Mouse (Mus musculus): Measurements from ENCODE around the gene Olfr1371.

Gene Olfr1371

DNA sequence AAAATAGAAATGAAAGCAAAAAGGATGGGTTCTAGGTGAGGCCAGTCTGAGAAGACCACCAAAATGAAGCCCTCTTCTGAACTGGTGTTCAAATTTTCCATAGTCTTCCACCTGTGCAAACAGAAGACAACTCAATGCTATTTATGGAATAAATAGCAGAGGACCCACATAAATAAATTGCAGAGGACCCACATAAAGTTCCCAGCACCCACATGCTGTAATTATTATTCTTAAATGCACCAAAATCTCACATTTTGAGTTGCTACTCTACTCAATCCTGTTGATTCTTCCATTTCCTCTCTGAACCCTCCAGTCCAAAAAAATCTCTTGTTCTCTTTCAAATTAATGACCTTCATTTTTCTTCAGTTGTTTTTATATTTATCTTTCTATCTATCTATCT is at the start of gene Olfr1371:
Gene Olfr1371, minus strand, starts transcription at position 101 of the 400 bp plus-strand sequence.
- no peak for DNase-seq (ENCODE audit: low spot score)

- no peak for DNase-seq (ENCODE audit: low spot score)
These were observed 48.6 kb upstream of the Olfr1371 start for GRCm38 (mm10) chr11:52262338-52262737.

DNA sequence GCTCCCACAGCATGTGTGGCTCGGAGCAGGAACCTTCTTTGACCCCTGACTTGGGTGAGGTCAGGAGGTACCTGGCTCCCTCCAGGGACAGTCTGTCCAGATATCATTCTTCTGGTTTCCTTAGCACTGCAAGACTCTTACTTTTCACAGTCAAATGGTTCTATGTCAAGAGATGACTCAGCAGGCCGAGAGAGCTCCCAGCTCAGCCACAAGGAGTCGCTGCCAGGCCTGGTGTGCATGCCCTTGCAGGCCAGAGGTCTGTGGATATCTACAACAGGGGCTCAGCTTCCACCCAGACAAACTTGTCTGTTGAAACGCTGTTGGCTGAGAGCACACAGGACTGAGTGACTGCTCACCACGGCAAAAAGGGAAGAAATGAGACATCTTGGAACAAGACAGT is 48.1 kb upstream of the Olfr1371 start:
- DNase-seq (ENCODE audit: low spot score) = no peak

- DNase-seq (ENCODE audit: low spot score) = no peak
These were observed 47.1 kb upstream of the Olfr1371 start for GRCm38 (mm10) chr11:52260878-52261277.

DNA sequence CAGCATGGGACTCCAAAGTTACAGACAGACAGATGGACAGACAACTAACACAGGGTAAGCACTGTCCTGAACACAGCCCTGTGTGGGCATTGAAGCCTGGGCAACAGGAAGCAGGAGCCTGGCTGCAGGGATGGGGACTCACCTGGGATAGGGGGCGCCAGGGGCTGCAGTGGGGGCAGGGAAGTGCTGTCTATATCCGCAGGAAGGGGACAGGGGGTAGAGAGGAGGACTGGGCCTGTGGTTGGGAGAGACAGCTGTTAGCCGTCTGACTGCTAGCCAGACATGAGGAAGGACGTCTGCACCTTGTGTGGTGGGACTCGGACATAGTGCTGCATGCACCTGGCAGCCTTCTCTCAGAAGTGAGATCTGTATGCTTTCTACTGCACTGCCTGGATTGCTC is 44.9 kb upstream of the Olfr1371 start:
- DNase-seq (ENCODE audit: low spot score) = no peak

DNA sequence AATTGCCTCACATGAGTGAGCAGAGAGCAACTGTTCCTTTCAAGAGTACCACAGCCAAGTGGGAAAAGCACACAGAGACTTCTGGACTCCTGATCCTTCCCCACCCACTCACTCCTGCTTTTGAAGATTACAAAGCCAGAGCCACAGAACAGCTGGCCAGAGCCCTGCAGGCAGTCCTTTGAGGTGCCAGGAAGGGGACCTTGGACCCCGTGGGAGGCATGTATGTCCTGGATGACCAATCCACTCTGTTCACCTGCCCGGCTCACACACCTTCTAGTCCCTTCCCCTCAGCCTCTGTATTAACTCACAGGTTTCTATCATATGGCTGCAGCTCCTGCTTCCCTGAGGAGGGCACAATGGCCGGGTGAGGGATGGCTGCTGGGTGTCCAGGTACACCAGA is 43.6 kb upstream of the Olfr1371 start:
- DNase-seq (ENCODE audit: low spot score) = no peak

DNA sequence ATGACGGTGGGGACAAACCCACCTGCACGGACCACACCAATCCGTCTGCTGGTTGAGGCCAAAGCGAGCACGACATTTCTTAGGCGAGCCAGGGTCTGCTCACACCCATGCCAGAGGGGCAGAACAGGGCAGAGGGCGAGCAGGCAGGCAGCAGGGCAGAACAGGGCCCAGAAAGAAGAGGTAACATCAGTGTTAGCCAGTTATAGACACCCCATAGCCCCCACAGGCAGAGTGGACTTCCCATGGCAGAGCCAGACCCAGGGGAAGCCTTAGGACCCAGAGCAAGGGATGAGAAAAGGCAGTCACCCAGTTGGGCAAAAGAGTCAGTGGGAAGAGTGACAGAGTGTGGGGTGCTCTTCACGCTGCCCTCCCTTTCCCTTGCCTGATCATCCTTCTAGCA is 41.3 kb upstream of the Olfr1371 start:
- DNase-seq (ENCODE audit: low spot score) = no peak

DNA sequence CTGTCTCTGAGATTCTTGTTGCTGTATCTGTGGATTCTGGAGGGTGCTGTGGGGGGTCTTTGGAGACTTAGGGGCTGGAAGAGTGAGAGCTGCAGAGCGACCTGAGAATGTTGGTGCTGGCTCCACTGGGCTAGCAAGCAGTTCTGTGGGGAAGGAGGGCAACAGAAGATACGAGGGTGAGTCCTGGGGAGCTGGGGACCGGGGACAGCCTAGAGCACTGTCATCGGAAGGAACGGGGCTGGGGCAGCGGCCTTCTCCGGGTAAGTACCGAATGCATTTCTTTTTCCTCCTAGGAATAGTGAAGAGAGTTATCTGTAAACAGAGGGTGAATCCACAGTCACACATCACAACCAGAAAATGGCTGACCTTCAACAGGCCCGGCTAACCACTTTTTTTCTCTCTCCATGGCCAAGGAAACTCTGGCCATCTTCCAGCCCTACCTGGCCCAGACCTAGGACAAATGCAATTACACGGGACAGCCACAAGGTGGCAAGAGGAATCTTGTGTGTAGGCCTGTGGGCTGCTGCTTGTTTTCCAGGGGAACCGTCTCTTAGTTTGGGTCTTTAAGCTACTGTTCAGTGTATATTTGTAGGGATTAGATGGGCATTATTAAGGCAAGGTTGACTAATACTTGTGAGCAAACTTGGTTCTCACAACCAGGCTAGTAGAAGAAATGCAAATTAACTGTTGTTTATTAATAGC is 40.0 kb upstream of the Olfr1371 start:
- no peak for DNase-seq (ENCODE audit: low spot score)

DNA sequence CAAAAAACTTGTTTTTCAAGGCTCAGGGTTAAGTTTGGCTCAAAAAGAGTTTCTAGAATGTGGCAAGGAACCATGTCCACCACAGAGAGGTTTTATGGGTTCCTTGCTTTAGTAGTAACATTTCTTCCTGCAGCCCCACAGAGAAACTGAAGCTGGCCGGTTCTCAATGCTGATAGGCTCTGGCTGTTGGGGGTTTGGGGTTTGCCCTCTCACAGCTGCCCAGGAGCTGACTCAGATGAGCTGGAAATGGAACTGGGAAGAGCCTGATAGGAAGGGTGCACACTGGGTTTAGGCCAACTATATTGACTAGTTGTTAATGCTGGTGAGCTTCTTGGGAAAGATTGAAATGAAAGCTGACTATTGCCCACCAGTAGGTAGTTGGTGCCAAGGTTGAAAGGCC is 38.9 kb upstream of the Olfr1371 start:
- DNase-seq (ENCODE audit: low spot score) = no peak

DNA sequence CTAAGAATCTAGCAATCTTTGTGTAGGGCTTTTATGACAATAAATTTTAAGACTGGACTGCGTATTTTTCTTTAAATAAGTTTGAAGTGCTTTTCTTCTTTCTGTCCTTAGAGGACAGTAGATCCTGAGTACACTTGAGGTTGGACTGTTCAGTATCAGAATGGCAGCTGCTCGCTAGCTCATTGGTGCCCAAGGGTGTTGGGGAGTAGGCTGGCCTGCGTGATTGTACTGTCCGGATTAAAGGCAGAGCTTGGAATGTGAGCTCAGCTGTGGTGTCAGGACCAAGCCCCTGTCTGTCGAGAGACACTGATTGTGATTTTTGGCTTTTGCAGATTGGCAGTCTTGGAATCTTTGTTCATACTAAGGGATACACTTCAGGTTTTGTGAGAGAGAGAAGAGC is 38.0 kb upstream of the Olfr1371 start:
- DNase-seq (ENCODE audit: low spot score) = no peak

DNA sequence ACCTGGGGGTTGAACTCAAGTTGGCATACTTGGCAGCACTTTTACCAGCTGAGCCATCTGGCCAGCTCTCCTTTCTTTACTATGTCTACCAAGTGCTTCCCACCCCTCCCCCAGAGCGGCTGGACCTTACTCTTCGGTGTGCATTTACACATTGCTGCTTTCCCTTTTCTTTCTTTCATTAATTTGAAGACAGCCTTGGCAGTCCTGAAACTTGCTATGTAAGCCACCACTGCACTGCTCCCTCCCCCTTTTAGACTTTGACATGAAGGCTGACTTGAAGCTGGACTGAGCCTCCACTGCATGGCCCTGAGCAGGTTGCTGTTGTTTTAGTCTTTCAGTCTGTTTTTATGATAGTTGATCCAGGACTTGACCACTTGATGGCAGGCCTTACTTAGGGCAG is 35.7 kb upstream of the Olfr1371 start:
- DNase-seq (ENCODE audit: low spot score) = no peak

- no peak for DNase-seq (ENCODE audit: low spot score)
These were observed 27.2 kb upstream of the Olfr1371 start for GRCm38 (mm10) chr11:52240898-52241542.

DNA sequence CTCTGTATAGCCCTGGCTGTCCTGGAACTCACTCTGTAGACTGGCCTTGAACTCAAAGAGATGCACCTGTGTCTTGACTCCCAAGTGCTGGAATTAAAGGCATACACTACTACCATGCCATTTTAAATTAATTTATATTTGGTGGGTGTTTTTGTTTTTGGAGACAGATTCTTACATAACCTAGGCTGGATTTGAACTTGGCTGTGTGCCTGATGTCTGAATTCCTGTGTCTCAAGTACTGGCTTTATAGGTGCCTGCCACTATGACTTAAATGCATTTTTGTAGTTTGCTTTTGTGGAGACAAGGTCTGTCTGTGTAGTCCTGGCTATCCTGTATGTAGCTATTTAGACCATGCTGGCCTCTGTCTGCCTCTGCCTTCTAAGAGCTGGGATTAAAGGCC is 20.7 kb upstream of the Olfr1371 start:
- DNase-seq (ENCODE audit: low spot score) = no peak

DNA sequence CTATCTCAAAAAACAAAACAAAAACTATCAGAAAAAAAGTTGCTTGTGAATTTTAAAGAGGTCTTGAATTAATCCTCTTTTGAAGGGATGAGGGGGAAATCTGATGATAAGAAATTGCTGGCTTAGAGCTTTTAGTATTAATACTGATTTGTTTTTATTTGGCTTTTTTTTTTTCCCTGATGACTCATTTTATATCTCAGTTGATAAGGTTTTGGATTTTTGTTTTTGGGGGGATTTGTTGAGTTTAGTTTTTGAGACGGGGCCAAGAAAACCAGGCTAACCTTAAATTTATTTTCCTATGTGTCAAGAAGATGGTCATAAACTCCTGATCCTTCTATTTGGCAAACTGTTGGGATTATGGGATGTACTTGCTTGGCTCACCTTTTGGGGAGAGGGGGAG is 20.1 kb upstream of the Olfr1371 start:
- no peak for DNase-seq (ENCODE audit: low spot score)

- DNase-seq (ENCODE audit: low spot score) = no peak
These were observed 19.4 kb upstream of the Olfr1371 start for GRCm38 (mm10) chr11:52233043-52233653.

DNA sequence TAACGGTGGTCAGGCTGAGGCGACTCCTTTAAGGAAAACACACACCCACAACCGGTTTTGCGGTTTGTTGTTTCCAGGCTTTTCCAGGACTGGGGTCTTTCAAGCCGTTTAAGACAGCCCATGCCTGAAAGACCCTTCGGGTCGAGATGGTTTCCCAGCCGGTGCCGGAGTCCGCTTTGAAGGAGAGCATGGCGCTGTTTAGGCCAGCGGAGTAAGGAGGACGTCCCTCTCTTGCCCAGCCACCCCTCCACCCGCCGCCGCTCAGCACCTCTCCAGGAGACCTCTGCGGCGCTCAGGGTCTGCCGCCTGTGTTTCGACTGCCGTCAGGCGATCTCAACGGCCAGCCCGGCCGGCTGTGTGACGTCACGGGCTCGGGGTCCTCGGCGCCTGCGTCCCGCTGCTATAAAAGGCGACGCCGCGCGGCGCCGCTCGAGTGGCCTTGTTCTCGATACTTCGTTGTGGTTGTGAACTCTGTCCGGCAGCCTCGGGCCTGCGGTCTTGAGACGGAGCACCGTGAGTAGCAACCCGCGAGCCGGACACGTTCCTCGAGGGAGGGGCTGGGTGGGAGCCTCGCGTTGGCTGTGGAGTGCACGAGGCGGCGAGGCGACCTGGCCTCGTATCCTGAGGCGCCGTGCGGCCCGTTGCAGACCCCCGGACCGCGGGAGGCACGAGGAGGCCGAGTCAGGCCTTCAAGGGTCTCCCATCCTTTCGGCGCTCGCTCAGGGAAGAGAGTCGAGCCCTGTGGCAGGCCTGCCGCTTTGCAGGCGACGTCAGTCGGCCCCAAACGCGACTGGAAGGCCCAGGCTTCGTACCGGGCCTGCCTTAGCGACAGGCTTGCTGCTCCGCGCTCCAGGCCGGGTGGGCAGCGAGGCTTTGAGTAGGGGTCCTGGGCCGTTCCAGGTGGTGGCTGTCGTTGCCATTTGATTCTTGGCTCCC is 18.1 kb upstream of the Olfr1371 start, which contains the start of gene Skp1a:
Gene Skp1a, plus strand, starts transcription at position 390 of the 936 bp plus-strand sequence.
- peak; percentile 89 for DNase-seq (ENCODE audit: low spot score)

GRCm38 (mm10) chr11:52230694-52231093 is 16.9 kb upstream of the Olfr1371 start:
- DNase-seq (ENCODE audit: low spot score) = no peak

DNA sequence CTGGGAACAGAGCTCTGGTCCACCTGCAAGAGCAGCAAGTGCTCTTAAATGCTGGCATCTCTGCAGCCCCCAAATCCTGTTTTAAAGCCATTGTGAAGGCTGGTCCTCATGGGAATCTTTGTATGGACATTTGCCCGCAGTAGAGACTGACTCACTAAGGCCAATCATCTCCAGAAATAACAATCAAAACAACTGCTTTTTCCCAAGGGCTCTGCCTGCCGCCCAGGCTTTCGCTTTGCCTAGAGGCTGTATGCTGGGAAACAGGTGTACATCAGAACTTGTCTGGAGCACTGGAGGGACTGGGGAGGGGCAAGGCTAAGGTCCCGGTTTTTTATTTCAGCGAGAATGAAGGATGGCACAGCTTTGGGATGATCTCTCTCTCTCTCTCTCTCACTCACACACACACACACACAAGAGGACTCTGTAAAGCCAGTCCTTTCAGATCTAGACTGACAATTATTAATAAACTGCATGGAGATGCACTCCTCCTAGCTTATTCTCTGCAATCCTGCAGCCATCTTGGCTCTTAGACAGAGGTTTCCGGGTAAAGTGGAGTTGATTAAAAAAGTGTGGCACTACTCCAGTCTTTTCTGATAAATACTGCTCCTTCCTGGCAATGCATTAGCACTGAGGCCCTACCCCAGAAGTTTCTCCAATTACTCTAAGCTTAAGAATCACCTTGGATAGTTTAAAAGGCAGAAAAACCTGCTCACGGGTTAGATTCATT is 15.1 kb upstream of the Olfr1371 start:
- no peak for DNase-seq (ENCODE audit: low spot score)

DNA sequence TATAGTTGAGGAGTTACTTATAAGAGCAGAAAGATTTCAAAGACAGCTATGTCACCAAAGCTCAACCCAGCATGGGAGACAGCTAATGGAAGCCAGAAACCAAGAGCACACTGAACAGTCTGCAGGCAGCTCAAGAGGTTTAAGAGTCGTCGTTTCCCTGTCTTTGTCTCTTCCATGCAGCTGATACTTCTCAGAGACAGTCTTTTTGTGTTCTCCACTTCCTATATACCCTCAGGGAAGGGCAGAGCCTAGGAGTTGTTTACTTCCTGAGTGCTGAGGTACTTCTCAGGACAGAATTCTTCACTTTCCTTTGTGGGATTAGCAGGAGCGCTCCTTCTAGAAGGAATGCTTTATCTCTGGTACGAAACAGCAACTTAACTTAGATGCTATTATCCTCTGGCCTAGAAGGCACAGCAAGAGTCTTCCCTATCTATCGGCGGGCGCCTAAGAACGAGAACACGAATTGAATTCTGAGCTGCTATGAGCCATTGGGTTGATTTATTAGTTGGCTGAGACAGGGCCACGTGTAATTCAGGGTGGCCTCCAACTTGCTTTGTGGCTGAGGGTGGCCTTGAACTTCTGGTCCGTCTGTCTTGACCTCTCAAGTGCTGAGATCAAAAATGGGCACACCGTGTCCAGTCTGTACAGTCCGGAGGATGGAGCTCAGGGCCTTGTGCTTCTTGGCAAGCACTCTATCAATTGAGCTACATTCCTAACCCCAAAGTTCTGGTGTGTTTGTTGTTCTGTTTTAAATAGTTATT is 13.9 kb upstream of the Olfr1371 start:
- DNase-seq (ENCODE audit: low spot score) = no peak

DNA sequence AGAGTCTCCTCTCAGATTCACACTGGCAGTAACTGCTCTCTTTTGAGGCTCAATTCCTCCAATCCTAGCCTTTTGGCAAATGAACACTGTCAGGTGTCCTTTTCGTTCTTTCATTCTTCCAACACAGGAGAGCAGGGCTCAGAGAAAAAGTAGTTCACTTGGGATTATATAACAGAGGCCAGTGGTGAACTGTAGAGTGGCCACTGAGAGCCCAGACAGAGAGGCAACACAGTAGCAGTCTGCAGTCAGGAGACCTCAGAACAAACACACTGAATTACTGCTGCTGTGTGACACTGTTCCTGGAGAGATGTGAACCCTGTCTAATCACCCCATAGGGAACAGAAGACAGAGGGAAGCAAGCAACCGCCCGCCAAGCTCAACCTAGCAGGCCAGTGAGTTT is 13.3 kb upstream of the Olfr1371 start:
- DNase-seq (ENCODE audit: low spot score) = no peak

Measured in spleen, adult 12 weeks (tissue).